Mouse (Mus musculus) liver, adult 2 months (tissue): Measurements from ENCODE around the gene Pla2g4e. TPM values are rescaled to one million over a fixed set of nuclear protein-coding genes. Genes with fewer than 3 reads are reported as not detected.
A peak's percentile ranks its signal among the peaks of the same experiment; 100 is the strongest.

Experiments used
- DNase-seq: peaks from one replicate; pipeline ENCODE4 v3.0.0-alpha.2; 2011; ENCODE audit warnings: low read depth, low spot score; ENCODE audit errors: extremely low read depth
- H3K27ac ChIP-seq: fragments of 200-500 bp; replicated peaks from 2 replicates; pipeline ENCODE4 v1.5.1; 2012; ENCODE audit warnings: low read depth, mild to moderate bottlenecking, control low read depth, inconsistent platforms, low read length; ENCODE audit not compliant: insufficient read depth
- H3K27me3 ChIP-seq: fragments of 200-500 bp; 2 replicates; pipeline ENCODE4 v1.6.1; 2012; ENCODE audit warnings: mild to moderate bottlenecking, moderate library complexity, low read length, inconsistent platforms; ENCODE audit not compliant: control insufficient read depth, insufficient read depth
- H3K36me3 ChIP-seq: fragments of 200-500 bp; 2 replicates; pipeline ENCODE4 v1.6.1; 2012; ENCODE audit warnings: low read length, inconsistent platforms; ENCODE audit not compliant: control insufficient read depth, insufficient read depth
- H3K4me1 ChIP-seq: fragments of 200-500 bp; 2 replicates; pipeline ENCODE4 v1.6.1; 2011; ENCODE audit warnings: low read length; ENCODE audit not compliant: control insufficient read depth, insufficient read depth
- H3K4me3 ChIP-seq: fragments of 200-500 bp; 2 replicates; pipeline ENCODE4 v1.5.1; 2011; ENCODE audit warnings: low read depth, mild to moderate bottlenecking, control low read depth, low read length, moderate library complexity; ENCODE audit not compliant: insufficient read depth
- H3K79me2 ChIP-seq: fragments of 200-500 bp; 2 replicates; pipeline ENCODE4 v1.6.1; 2012; ENCODE audit warnings: inconsistent platforms, mild to moderate bottlenecking, low read length, moderate library complexity; ENCODE audit not compliant: control insufficient read depth, insufficient read depth
- H3K9ac ChIP-seq: fragments of 200-500 bp; 2 replicates; pipeline ENCODE4 v1.6.1; 2012; ENCODE audit warnings: low read depth, mild to moderate bottlenecking, control low read depth, inconsistent platforms, low read length
- CTCF ChIP-seq: fragments of 200-500 bp; IDR thresholded peaks from 2 replicates; pipeline ENCODE4 v1.5.1; 2011; ENCODE audit warnings: low read depth, low read length, control low read depth
- POLR2A ChIP-seq: fragments of 200-500 bp; IDR thresholded peaks from 2 replicates; pipeline ENCODE4 v1.6.1; 2011; ENCODE audit warnings: low read length, control low read depth; ENCODE audit not compliant: insufficient read depth; ENCODE audit errors: extremely low read depth
- WGBS: fragments of 180-500 bp; shearing (Covaris S2); methylation state at CpG from one replicate; pipeline ENCODE4 v1.1.7; 2018; 5-methylcytosine and 5-hydroxymethylcytosine counted together
- polyA plus RNA-seq: library from polyadenylated mRNA; depleted of rRNA; stranded (reverse); fragments of >200 nt; gene quantifications from 2 replicates; pipeline ENCODE4 v1.2.3, GENCODE M21; 2012
- total RNA-seq: library from RNA; depleted of rRNA; stranded (reverse); fragments of >200 nt; gene quantifications from 2 replicates; pipeline ENCODE4 v1.2.3, GENCODE M21; 2014

The Pla2g4e gene
- total and polyA plus RNA-seq, 2 experiments, result not detected

GRCm38 (mm10) chr2:120178936-120179335 lies 66.2 kb downstream of the Pla2g4e start:
- no peaks in the 10 kb centered on the region for H3K79me2 ChIP-seq
- TF ChIP-seq CTCF (peak; percentile 16; the same call in 1 of the 2 replicates), POLR2A (no peak)
- no peaks in the 10 kb centered on the region for H3K4me1 ChIP-seq

GRCm38 (mm10) chr2:120173718-120174117 lies 71.4 kb downstream of the Pla2g4e start:
- Histone ChIP-seq H3K79me2 (no peaks in the 10 kb centered on the region), H3K9ac (no peak overlapping the region), H3K36me3 (no peaks in the 10 kb centered on the region), H3K27me3 (no peaks in the 10 kb centered on the region), H3K4me1 (no peaks in the 10 kb centered on the region), H3K27ac (no peak overlapping the region), H3K4me3 (no peak overlapping the region)
- peak; percentile 77 for TF ChIP-seq CTCF
- no peak for TF ChIP-seq POLR2A
- peak; percentile 33 for DNase-seq
- WGBS, result 23% methylated on average over 10 of the region's 10 CpGs

More at GRCm38 (mm10) chr2:120178936-120179335, 66.2 kb downstream of the Pla2g4e start:
- Histone ChIP-seq H3K36me3 (no peaks in the 10 kb centered on the region), H3K9ac (no peak overlapping the region), H3K4me3 (no peak overlapping the region), H3K27me3 (no peaks in the 10 kb centered on the region), H3K27ac (no peak overlapping the region)
- DNase-seq, result no peak

- Histone ChIP-seq H3K27me3 (no peaks in the 10 kb centered on the region), H3K9ac (no peak overlapping the region), H3K4me1 (no peaks in the 10 kb centered on the region), H3K4me3 (no peak overlapping the region), H3K27ac (no peak overlapping the region), H3K36me3 (no peaks in the 10 kb centered on the region), H3K79me2 (no peaks in the 10 kb centered on the region)
- no peak for DNase-seq
- no peak for TF ChIP-seq CTCF
- no peak for TF ChIP-seq POLR2A
- 92% methylated on average over 7 of the region's 7 CpGs for WGBS
Observed at GRCm38 (mm10) chr2:120171362-120171761, 73.8 kb downstream of the Pla2g4e start.

GRCm38 (mm10) chr2:120170726-120171125 lies 74.4 kb downstream of the Pla2g4e start:
- Histone ChIP-seq H3K27ac (no peak overlapping the region), H3K27me3 (no peaks in the 10 kb centered on the region), H3K36me3 (no peaks in the 10 kb centered on the region), H3K79me2 (no peaks in the 10 kb centered on the region), H3K9ac (no peak overlapping the region), H3K4me3 (no peak overlapping the region), H3K4me1 (no peaks in the 10 kb centered on the region)
- WGBS, result 58% methylated on average over 1 of the region's 1 CpGs
- peak; percentile 16 for DNase-seq
- no peak for TF ChIP-seq POLR2A
- TF ChIP-seq CTCF, result peak; percentile 39; the same call in 1 of the 2 replicates

- Histone ChIP-seq H3K9ac (no peak overlapping the region), H3K27ac (no peak overlapping the region), H3K36me3 (no peaks in the 10 kb centered on the region), H3K4me3 (no peak overlapping the region), H3K27me3 (no peaks in the 10 kb centered on the region), H3K4me1 (no peaks in the 10 kb centered on the region), H3K79me2 (no peaks in the 10 kb centered on the region)
- DNase-seq, result no peak
- 83% methylated on average over 3 of the region's 3 CpGs for WGBS
- no peak for TF ChIP-seq CTCF
- no peak for TF ChIP-seq POLR2A
Observed at GRCm38 (mm10) chr2:120169382-120169781, 75.8 kb downstream of the Pla2g4e start.

- no peak for DNase-seq
- no peak overlapping the region for H3K27ac ChIP-seq
Observed at GRCm38 (mm10) chr2:120167763-120168162, 77.4 kb downstream of the Pla2g4e start.

More at GRCm38 (mm10) chr2:120167763-120168162, 77.4 kb downstream of the Pla2g4e start:
- H3K27me3 ChIP-seq, result no peaks in the 10 kb centered on the region
- 87% methylated on average over 8 of the region's 8 CpGs for WGBS
- no peak overlapping the region for H3K9ac ChIP-seq
- no peaks in the 10 kb centered on the region for H3K36me3 ChIP-seq
- TF ChIP-seq POLR2A (no peak), CTCF (no peak)
- no peaks in the 10 kb centered on the region for H3K4me1 ChIP-seq
- no peaks in the 10 kb centered on the region for H3K79me2 ChIP-seq
- H3K4me3 ChIP-seq, result no peak overlapping the region
